Mouse (Mus musculus): ENCODE data around the gene Il19.

Gene Il19

GRCm38 (mm10) chr1:130940065-130940687 is at the start of gene Il19:
TSS of gene Il19 (minus strand) at chr1:130940115.
- DNase-seq (ENCODE audit: low spot score): no peak

DNA sequence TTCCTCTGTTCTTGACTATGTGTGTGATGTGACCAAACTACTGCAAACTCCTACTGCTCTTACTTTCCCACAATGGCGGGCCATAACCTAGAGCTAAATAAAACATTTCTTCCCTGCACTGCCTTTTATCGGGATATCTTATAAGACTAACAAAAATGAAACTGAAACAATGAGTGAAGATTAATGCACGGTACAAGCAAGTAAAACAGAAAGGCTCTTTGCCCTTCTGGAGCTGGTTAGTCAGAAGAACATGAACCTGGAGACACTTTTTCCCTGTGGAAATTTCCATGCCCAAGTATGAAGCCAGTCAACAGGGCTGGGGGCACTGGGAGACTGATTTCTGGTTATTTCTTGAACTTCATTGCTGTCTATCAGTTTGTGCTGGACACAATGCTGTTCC is 49.4 kb upstream of the Il19 start:
- no peak for DNase-seq (ENCODE audit: low spot score)

DNA sequence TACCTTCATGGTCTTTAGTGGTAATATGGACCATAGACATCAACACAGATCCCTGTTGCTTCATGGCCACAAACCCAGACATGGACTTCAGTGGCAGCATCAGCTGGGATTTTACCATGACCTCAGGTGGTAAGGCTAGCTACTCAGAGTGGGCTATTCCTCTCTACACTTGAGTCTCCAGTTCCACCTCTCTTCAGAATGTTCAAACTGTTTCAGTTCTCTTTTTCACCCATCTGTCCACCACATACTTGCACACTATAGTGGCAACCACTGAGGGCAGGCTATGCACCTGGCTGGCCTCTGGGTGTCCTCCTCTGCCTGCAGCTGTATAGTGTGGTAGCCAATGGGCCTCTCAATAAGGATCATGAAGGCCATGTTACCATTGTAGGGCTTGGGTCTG is 47.5 kb upstream of the Il19 start:
- no peak for DNase-seq (ENCODE audit: low spot score)

DNA sequence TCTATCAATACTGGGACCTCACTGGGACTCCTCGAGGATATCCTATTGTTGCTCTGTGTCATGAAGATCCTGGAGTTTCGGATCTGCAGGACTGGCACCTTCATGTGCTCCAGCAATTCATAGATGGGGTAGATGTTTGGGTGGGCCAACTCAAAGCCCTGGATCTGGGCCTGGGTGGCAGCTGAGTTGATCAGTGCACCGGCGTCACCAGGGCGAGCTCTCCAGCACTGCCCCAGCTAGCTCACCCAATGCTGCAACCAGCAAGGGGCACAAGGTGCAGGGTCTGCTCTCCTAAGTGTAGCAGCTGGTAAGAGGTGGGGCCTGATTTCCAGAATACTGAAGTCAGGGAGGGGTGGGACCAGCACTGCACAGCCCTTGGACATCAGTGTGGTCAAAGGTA is 47.1 kb upstream of the Il19 start:
- DNase-seq (ENCODE audit: low spot score): no peak

DNA sequence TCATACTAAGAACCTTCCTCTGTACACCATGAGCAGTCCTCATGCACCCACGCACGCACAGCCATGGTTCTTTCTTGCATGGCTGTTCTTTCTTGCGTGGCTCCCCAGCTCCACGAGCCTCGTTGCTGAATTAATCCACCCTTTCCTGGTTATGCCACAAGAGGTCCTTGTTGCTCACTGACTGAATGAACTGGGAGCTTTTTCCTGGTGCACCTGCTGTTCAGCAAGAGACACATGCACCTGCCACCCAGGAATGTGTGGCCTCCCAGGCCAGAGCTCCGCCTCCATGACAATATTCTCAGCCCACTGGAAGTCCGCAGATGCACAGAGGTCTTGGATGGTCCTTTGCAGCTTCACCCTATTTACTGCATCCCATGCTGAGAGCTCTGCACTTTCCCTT is 44.5 kb upstream of the Il19 start:
- no peak for DNase-seq (ENCODE audit: low spot score)

- no peak for DNase-seq (ENCODE audit: low spot score)
Observed at GRCm38 (mm10) chr1:130979455-130979854, 39.5 kb upstream of the Il19 start.

GRCm38 (mm10) chr1:130963891-130964290 is 24.0 kb upstream of the Il19 start:
- DNase-seq (ENCODE audit: low spot score): no peak

GRCm38 (mm10) chr1:130946920-130947319 is 7.0 kb upstream of the Il19 start:
- no peak for DNase-seq (ENCODE audit: low spot score)

DNA sequence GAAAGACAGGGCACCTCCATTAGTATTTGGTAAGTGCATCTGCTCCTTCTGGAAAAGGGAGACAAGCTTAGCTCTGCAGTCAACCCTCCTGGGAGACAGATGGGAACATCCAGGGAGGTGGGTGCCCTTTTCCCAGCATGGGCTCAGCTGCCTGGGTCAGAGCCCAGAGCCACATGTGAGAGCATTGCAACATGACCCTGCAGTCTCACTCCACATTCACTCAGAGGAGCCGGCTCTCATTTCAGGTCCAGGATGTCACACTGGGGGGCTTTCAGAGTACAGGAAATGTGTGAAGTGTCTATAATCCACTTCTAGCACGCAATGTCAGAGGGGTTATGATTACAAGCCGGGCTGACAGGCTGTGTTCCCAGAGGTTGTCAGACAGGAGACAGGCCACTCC is 1.9 kb upstream of the Il19 start:
- DNase-seq (ENCODE audit: low spot score): no peak

GRCm38 (mm10) chr1:130938192-130938591 is 1.7 kb downstream of the Il19 start:
- no peak for DNase-seq (ENCODE audit: low spot score)

DNA sequence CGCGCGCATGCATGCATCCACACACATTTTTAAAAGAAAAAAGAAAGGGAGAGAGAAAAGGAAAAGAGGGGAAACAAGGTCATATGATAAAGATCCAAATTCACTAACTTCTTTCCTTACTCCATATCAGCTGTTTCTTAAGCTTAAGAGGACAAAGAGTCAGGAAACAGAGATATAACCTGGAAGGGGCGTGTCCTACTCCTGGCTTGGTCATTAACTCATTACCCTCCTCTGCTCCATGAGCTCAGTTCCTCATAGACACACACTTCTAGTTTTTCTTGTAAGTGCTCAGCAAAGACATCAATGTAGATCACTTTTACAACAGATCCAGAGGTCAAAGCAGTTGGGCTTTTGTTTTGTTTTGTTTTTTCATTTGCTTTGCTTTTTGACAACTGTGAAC is 2.7 kb downstream of the Il19 start:
- DNase-seq (ENCODE audit: low spot score): no peak

DNA sequence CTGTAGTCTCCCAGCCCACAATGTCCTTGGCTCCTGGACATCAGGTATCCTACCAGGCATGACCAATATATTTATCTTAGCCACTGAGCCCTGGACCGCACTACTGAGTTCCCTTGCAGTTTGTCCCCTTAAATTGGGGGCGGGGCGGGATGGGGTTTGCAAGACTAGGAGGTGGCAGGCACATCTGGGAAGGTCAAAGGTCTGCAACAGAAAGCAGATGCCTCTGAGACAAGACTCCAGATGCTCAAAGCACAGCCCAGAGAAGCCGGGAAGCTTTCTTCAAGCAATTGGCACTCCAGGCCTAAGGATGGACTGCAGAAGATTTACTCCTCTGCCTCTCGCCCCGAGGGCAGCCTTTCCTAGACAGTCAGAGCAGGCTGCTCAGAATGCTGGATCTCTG is 3.6 kb downstream of the Il19 start:
- DNase-seq (ENCODE audit: low spot score): no peak

DNA sequence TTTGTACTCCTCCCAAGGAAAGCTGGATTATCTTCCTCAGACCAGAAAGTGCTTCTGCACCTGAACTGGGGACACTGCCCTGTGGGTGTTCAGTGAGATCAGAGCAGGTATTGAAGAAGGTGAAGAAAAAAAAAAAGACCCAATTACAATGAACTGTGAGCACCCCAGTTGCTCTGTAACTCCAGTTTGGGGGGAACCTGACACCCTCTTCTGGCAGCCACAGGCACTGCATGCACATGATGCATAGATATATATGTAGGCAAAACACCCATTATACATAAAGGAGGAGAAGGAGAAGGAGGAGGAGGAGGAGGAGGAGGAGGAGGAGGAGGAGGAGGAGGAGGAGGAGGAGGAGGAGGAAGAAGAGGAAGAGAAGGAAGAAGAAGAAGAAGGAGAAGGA is 13.4 kb downstream of the Il19 start:
- DNase-seq (ENCODE audit: low spot score): no peak

DNA sequence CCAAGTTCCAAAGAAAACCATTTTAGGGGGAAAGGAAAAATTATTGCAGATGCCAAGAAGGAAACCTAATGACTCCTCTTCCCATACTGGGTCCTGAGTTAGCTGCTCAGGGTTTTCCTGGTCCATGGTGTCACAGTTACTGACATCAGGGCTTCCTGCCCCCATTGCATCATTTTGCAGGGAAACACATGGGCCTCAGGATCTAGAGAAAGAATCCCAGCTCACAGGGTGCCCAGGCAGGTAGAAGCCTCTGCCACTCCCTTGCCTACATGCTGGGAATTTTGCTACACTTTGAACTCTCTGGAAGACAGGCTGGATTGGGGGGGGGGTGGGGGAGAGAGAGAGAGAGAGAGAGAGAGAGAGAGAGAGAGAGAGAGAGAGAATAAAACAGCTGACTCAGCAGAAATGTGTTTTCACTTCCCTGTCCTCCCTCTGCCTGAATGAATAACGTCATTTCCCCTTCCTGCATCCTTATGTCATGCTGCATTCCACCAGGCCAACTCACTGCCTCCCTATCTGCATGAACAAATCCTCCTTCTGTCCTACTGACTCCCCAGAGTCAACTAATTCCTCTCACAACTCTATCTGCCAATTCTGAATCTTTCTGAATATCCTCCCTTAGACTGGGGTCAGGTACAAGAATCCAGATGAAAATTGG is 21.5 kb downstream of the Il19 start:
- DNase-seq (ENCODE audit: low spot score): no peak

- no peak for DNase-seq (ENCODE audit: low spot score)
Observed at GRCm38 (mm10) chr1:130911401-130912010, 28.4 kb downstream of the Il19 start, which contains the start of gene Il20. TSS of gene Il20 (minus strand) at chr1:130911451.

GRCm38 (mm10) chr1:130902505-130902904 is 37.4 kb downstream of the Il19 start:
- no peak for DNase-seq (ENCODE audit: low spot score)

DNA sequence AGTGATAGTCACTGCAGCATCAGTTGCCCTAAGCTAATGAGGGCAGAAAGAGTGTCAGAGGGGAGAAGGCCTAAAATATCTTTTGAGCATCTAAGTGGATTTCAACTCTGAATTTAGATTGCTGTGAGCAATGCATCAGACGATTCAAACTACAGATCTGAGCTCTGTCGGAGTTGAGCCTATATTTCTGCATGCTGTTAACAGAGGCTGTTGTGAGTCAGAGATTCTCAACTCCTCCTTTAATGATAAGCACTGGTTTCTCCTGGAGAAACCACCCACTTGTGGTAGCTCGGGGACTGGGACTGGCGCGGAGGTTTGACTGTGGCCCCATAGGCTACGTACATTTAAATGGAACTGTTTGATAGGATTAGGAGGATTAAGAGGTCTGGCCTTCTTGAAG is 45.4 kb downstream of the Il19 start:
- DNase-seq (ENCODE audit: low spot score): no peak

- DNase-seq (ENCODE audit: low spot score): no peak
Observed at GRCm38 (mm10) chr1:130893329-130894040, 46.4 kb downstream of the Il19 start.

DNA sequence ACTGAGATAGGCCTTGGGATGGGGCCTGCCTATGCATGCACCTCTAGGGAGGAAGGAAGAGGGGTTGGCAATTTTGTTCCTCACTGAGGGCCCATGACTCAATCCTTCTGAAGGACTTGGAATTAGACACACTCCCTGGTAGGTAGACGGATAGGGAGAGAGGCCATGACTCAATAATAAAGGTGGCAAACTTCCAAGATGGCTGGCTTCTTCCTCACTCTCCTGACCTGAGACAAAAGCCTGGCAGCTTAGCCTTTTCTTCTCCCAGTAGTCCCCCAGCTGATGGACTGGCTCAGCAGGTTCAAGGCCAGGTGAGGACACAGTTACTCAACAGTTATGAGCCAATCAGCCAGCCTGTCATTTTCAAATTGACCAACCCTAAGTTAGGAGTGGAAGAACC is 47.5 kb downstream of the Il19 start:
- DNase-seq (ENCODE audit: low spot score): no peak

DNA sequence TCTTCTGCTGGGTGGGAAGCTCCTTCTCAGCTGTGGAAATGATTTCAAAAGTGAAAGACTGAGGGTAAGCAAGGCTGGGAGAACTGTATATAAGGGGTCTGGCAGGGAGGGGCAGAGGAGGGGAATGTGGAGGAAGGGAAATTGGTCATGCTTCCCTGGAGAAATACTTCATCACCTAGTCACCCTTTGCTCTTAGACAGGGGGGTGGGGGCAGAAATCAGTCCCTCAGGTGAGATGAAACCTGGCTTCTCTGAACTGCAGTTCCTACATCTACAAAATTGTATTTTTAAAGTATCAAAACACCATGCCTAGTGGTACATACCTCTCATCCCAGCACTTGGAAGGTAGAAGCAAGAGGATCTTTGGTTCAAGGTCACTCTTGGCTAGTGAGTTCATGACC is 52.6 kb downstream of the Il19 start, which contains the start of gene Il24:
TSS of gene Il24 (minus strand) at position 101 of the 400 bp plus-strand sequence.
- no peak for DNase-seq (ENCODE audit: low spot score)

DNA sequence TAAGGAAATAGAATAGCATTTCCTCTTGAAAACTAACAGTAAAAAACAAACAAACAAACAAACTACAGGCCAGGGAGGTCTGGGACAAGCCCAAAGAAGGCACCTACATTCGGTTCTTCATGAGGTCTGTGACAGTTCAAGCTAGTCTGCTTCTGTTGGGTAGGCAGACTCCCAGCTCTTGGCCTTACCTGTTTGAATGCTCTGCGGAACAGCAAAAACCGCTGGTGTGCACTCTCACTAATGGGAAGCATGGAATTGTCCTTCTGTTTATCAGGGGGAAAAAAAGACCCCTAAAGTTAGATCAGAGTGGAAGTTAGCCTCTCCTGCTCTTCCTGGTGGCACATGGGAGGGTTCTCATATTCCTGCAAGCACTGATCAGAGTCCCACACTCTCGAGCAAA is 56.8 kb downstream of the Il19 start:
- no peak for DNase-seq (ENCODE audit: low spot score)
